Mouse (Mus musculus): ENCODE data around the gene Ndufv2.

GRCm38 (mm10) chr17:66104076-66104475, 2.7 kb upstream of the Ndufv2 start:
- TF ChIP-seq CTCF (conservative IDR thresholded peaks at IDR 0.05; ENCODE audit: insufficient read depth, insufficient read length, low read depth, low read length): no peak
- TF ChIP-seq POLR2A (IDR thresholded peaks at IDR 0.05; ENCODE audit: low read depth, low read length): no peak

All from kidney, adult 2 months (tissue).